In genomic region chr6:86599197-86599596, GRCm38 (mm10) we compare ENCODE assay signal across 8 mouse cellular contexts. TPM values are rescaled to one million over a fixed set of nuclear protein-coding genes. Genes with fewer than 3 reads are reported as not detected.
DNase-seq lines count a peak whose midpoint lies in the region; ATAC-seq and TF ChIP-seq lines count a peak whose summit lies in the region.

No protein-coding gene starts in this region.

- peaks cover 7% of the 10 kb centered on the region for H3K9me3 ChIP-seq in E14TG2a.4 (ENCODE audit: low read length)
- no peaks in the 10 kb centered on the region for H3K9me3 ChIP-seq in forebrain, embryonic 11.5 days (ENCODE audit: control insufficient read depth, low read length)

- no peak for TF ChIP-seq POLR2A in lung, adult 2 months (IDR thresholded peaks at IDR 0.05; ENCODE audit: borderline replicate concordance, extremely low read depth, low read depth, low read length)

- TF ChIP-seq CTCF in E14TG2a.4 (conservative IDR thresholded peaks at IDR 0.05; ENCODE audit: low read length), result peak; percentile 100
- TF ChIP-seq CTCF in layer of hippocampus, adult 2 months (conservative IDR thresholded peaks at IDR 0.05), result peak; percentile 100
- peak; percentile 98 for TF ChIP-seq CTCF in lung, adult 2 months (IDR thresholded peaks at IDR 0.05; ENCODE audit: insufficient read depth, low read length)

- intact Hi-C loops in heart, postnatal 14 days (cut with DNase I), result loop anchor here (5.0 kb wide), 2 partner anchors 52 to 68 kb away; partner anchors contain the start of gene Mxd1

- H3K9ac ChIP-seq in forebrain, embryonic 11.5 days (ENCODE audit: low read length), result no peak overlapping the region

- H3K27ac ChIP-seq in forebrain, embryonic 11.5 days (ENCODE audit: low read depth, low read length), result no peak overlapping the region
- H3K27ac ChIP-seq in layer of hippocampus, adult 2 months, result no peak overlapping the region

- 16% methylated on average over 4 of the region's 4 CpGs for WGBS in forebrain, embryonic 11.5 days
- WGBS in lung, adult 2 months, result 19% methylated on average over 4 of the region's 4 CpGs

- H3K4me2 ChIP-seq in forebrain, embryonic 11.5 days (ENCODE audit: low read depth, low read length, severe bottlenecking), result no peak overlapping the region

- H3K27me3 ChIP-seq in E14TG2a.4 (ENCODE audit: insufficient read depth, low read length), result no peaks in the 10 kb centered on the region
- no peaks in the 10 kb centered on the region for H3K27me3 ChIP-seq in forebrain, embryonic 11.5 days (ENCODE audit: control insufficient read depth, insufficient read depth, low read length)

- H3K4me3 ChIP-seq in E14TG2a.4 (replicated peaks; ENCODE audit: low read length), result no peak overlapping the region
- no peak overlapping the region for H3K4me3 ChIP-seq in forebrain, embryonic 11.5 days (ENCODE audit: low read depth, low read length)
- H3K4me3 ChIP-seq in layer of hippocampus, adult 2 months, result no peak overlapping the region
- no peak overlapping the region for H3K4me3 ChIP-seq in lung, adult 2 months (replicated peaks; ENCODE audit: extremely low read depth, low read depth, low read length)

- peaks cover 33% of the 10 kb centered on the region for H3K4me1 ChIP-seq in E14TG2a.4 (replicated peaks; ENCODE audit: low read depth, low read length)
- no peaks in the 10 kb centered on the region for H3K4me1 ChIP-seq in forebrain, embryonic 11.5 days (replicated peaks; ENCODE audit: control insufficient read depth, insufficient read depth, low read length)
- peaks cover 6% of the 10 kb centered on the region for H3K4me1 ChIP-seq in lung, adult 2 months (ENCODE audit: control insufficient read depth, insufficient read depth, low read length)

- 0 out of 2 replicates have a peak, but pooled peaks have one; percentile 39 for ATAC-seq in forebrain, embryonic 11.5 days (replicated peaks; ENCODE audit: low FRiP score)

- H3K36me3 ChIP-seq in E14TG2a.4 (ENCODE audit: insufficient read depth, low read length), result no peaks in the 10 kb centered on the region
- no peaks in the 10 kb centered on the region for H3K36me3 ChIP-seq in forebrain, embryonic 11.5 days (ENCODE audit: control insufficient read depth, insufficient read depth, low read length)

- DNase-seq in c-Kit-positive CD71-positive TER-119-negative erythroid progenitor cells, embryonic 14.5 days (ENCODE audit: low read depth), result peak; percentile 73
- peak; percentile 85 for DNase-seq in forebrain, embryonic 11.5 days (ENCODE audit: low spot score)
- peak; percentile 84 to 91 for DNase-seq in heart, postnatal 14 days
- DNase-seq in layer of hippocampus, adult 2 months (ENCODE audit: low spot score in 2 of 2), result peak; percentile 53 to 87
- peak; percentile 90 for DNase-seq in lung, adult 2 months
- DNase-seq in ovary, adult 18-20 months (ENCODE audit: low spot score), result peak; percentile 35
- peak; percentile 56 for DNase-seq in thymus, postnatal 0 days (ENCODE audit: low spot score)

RNA-seq across cellular contexts. Expression of gene Asprv1, which starts 28.8 kb away (rescaled TPM):
- polyA plus RNA-seq in forebrain, embryonic 11.5 days (2014; fragmentation: Nextera tagmentation; extraction: Ambion mirVana), result 0.35 and 0.59 TPM in 2 replicates
- under 1 TPM in 1 of 2 experiments, not detected in 1; 0.27 TPM for total RNA-seq in heart, postnatal 14 days (2021)
- 1 to 10 TPM; 1.2 to 1.9 TPM for total RNA-seq in layer of hippocampus, adult 2 months (2021)
- polyA plus RNA-seq in lung, adult 2 months (2012; rRNA removed), result 0.43 and 263 TPM in 2 replicates
- polyA plus RNA-seq in thymus, postnatal 0 days (2015; fragmentation: Nextera tagmentation; extraction: Ambion mirVana), result 6.9 and 9.5 TPM in 2 replicates

Comparison
In these comparisons a context has a peak if more than half of its experiments do, and no peak if none do; other contexts are left out.
1. DNase-seq: peak in every context shown above with its lines; median percentile 90 in lung, adult 2 months; 88 in heart, postnatal 14 days; 85 in forebrain, embryonic 11.5 days; 73 in c-Kit-positive CD71-positive TER-119-negative erythroid progenitor cells, embryonic 14.5 days; 70 in layer of hippocampus, adult 2 months; 56 in thymus, postnatal 0 days; 35 in ovary, adult 18-20 months.